Mouse (Mus musculus) cortical plate, adult 2 months (tissue): ENCODE data around the gene Acot13.

Source experiments
- CTCF ChIP-seq: fragments of 200-500 bp; IDR thresholded peaks from 2 replicates; pipeline ENCODE4 v1.5.1; 2011; ENCODE audit warnings: mild to moderate bottlenecking, control low read depth, low read length; ENCODE audit not compliant: insufficient read depth; ENCODE audit errors: extremely low read depth
- POLR2A ChIP-seq: fragments of 200-500 bp; IDR thresholded peaks from 2 replicates; pipeline ENCODE4 v1.6.1; 2011; ENCODE audit warnings: mild to moderate bottlenecking, low read length, control low read depth; ENCODE audit not compliant: insufficient read depth; ENCODE audit errors: extremely low read depth

GRCm38 (mm10) chr13:24799378-24799777 is 32.0 kb downstream of the Acot13 start:
- TF ChIP-seq POLR2A, result no peak
- no peak for TF ChIP-seq CTCF
